Mouse (Mus musculus): Measurements from ENCODE around the gene Supt16.

- no peak for TF ChIP-seq CTCF (conservative IDR thresholded peaks at IDR 0.05; ENCODE audit: low read length)
- TF ChIP-seq NANOG (IDR thresholded peaks at IDR 0.05; ENCODE audit: borderline replicate concordance, low read length) = no peak
These were observed 20.0 kb upstream of the Supt16 start for GRCm38 (mm10) chr14:52217261-52217660.

Data from E14TG2a.4 (cell line).